Mouse (Mus musculus) C2C12 (cell line): ENCODE results near the gene Zfp764. TPM values are rescaled to one million over a fixed set of nuclear protein-coding genes. Genes with fewer than 3 reads are reported as not detected.

Source experiments
- H3K27me3 ChIP-seq: one replicate; pipeline ENCODE4 v1.6.1; 2011; ENCODE audit not compliant: control insufficient read depth, insufficient read depth, insufficient read length
- H3K36me3 ChIP-seq: one replicate; pipeline ENCODE4 v1.6.1; 2011; ENCODE audit not compliant: control insufficient read depth, insufficient read depth
- H3K4me3 ChIP-seq: one replicate; pipeline ENCODE4 v1.5.1; 2011; ENCODE audit warnings: mild to moderate bottlenecking, control low read depth; ENCODE audit not compliant: poor library complexity, insufficient read depth, severe bottlenecking
- H3K79me2 ChIP-seq: one replicate; pipeline ENCODE4 v1.6.1; 2011; ENCODE audit not compliant: control insufficient read depth, insufficient read depth
- H3K79me3 ChIP-seq: one replicate; pipeline ENCODE4 v1.6.1; 2011; ENCODE audit warnings: low read depth, control low read depth
- H3ac ChIP-seq: one replicate; pipeline ENCODE3; 2011; ENCODE audit warnings: low read depth; ENCODE audit not compliant: control insufficient read depth, insufficient read length
- CEBPB ChIP-seq: IDR thresholded peaks from one replicate; pipeline ENCODE4 v1.6.1; 2011; ENCODE audit warnings: low read depth, mild to moderate bottlenecking, control low read depth, moderate library complexity
- CTCF ChIP-seq: IDR thresholded peaks from one replicate; pipeline ENCODE4 v1.5.1; 2011; ENCODE audit not compliant: control insufficient read depth, insufficient read depth, insufficient read length
- FOSL1 ChIP-seq: IDR thresholded peaks from one replicate; pipeline ENCODE4 v1.8.0; 2011; ENCODE audit warnings: mild to moderate bottlenecking, low read length; ENCODE audit not compliant: poor library complexity, insufficient read depth, severe bottlenecking
- MAX ChIP-seq: IDR thresholded peaks from one replicate; pipeline ENCODE4 v1.6.1; 2011; ENCODE audit warnings: mild to moderate bottlenecking, control low read depth
- MYOD1 ChIP-seq: IDR thresholded peaks from one replicate; pipeline ENCODE4 v1.6.1; 2011; ENCODE audit warnings: low read depth; ENCODE audit not compliant: control insufficient read depth, insufficient read length
- MYOG ChIP-seq: IDR thresholded peaks from one replicate; pipeline ENCODE4 v1.6.1; 2011; ENCODE audit not compliant: control insufficient read depth, insufficient read length; ENCODE audit errors: extremely low read depth
- USF1 ChIP-seq: IDR thresholded peaks from one replicate; pipeline ENCODE4 v1.6.1; 2011; ENCODE audit warnings: low read depth, mild to moderate bottlenecking, control low read depth, moderate library complexity
- polyA plus RNA-seq: library from polyadenylated mRNA; unstranded; fragments of >200 nt; fragmentation: generic; extraction: Trizol; gene quantifications from one replicate; pipeline ENCODE4 v1.2.1, GENCODE M21; 2012; ENCODE audit warnings: missing spikeins

Zfp764 gene
- polyA plus RNA-seq, 1 experiment = 1.9 TPM

- Histone ChIP-seq H3ac (no peak overlapping the region), H3K27me3 (no peaks in the 10 kb centered on the region), H3K4me3 (no peak overlapping the region), H3K79me2 (peaks cover 17% of the 10 kb centered on the region), H3K79me3 (peaks cover 4% of the 10 kb centered on the region), H3K36me3 (peaks cover 13% of the 10 kb centered on the region)
- TF ChIP-seq CEBPB (no peak), CTCF (no peak), MYOG (no peak), FOSL1 (no peak), USF1 (no peak), MAX (no peak), MYOD1 (no peak)
Measured at GRCm38 (mm10) chr7:127443976-127444375, 37.4 kb upstream of the Zfp764 start.

GRCm38 (mm10) chr7:127437724-127438123, 31.1 kb upstream of the Zfp764 start:
- Histone ChIP-seq H3K27me3 (no peaks in the 10 kb centered on the region), H3K36me3 (no peaks in the 10 kb centered on the region), H3ac (no peak overlapping the region), H3K79me3 (no peaks in the 10 kb centered on the region), H3K79me2 (no peaks in the 10 kb centered on the region), H3K4me3 (no peak overlapping the region)
- TF ChIP-seq MYOG (no peak), MAX (no peak), MYOD1 (no peak)

DNA sequence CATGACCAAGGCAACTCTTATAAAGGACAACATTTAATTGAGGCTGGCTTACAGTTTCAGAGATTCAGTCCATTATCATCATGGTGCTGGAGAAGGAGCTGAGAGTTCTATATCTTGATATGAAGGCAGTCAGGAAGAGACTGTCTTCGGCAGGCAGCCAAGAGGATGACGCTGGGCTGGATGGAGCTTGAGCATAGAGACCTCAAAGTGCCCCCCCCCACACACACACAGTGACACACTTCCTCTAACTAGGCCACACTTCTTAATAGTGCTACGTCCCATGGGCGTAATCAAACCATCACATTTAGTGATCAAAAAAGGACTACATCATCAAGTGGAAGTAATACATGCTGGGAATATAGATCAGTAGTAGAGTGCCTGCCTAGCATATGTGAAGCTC, 28.6 kb upstream of the Zfp764 start:
- TF ChIP-seq CEBPB (no peak), MYOD1 (no peak), FOSL1 (no peak), CTCF (no peak), MAX (no peak), USF1 (no peak), MYOG (no peak)
- Histone ChIP-seq H3K4me3 (no peak overlapping the region), H3K79me2 (no peaks in the 10 kb centered on the region), H3K27me3 (no peaks in the 10 kb centered on the region), H3ac (no peak overlapping the region), H3K79me3 (no peaks in the 10 kb centered on the region), H3K36me3 (no peaks in the 10 kb centered on the region)

DNA sequence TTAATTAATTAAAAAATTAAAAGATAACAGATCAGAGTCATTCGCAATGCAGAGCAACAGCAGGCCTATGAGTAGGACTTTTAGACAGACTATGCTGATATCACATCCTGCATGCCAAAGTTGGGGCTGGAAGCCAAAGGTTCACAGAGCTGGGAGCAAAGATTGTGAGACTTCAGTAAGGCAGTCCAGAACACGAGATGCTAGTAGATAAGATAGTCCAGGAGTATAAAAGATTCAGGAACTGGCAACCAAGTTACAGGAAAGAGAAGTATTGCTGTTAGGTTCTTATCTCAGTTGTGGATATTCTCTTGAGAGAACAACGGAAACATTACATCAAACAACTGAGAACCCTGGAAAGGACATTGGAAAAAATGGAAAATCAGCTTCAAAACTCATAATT, 19.7 kb upstream of the Zfp764 start:
- no peaks in the 10 kb centered on the region for H3K79me3 ChIP-seq
- no peak overlapping the region for H3ac ChIP-seq
- no peaks in the 10 kb centered on the region for H3K36me3 ChIP-seq
- no peaks in the 10 kb centered on the region for H3K79me2 ChIP-seq
- H3K4me3 ChIP-seq = no peak overlapping the region
- H3K27me3 ChIP-seq = no peaks in the 10 kb centered on the region
- TF ChIP-seq CEBPB (no peak), MAX (no peak), MYOD1 (no peak), CTCF (no peak), FOSL1 (no peak), USF1 (no peak), MYOG (no peak)

DNA sequence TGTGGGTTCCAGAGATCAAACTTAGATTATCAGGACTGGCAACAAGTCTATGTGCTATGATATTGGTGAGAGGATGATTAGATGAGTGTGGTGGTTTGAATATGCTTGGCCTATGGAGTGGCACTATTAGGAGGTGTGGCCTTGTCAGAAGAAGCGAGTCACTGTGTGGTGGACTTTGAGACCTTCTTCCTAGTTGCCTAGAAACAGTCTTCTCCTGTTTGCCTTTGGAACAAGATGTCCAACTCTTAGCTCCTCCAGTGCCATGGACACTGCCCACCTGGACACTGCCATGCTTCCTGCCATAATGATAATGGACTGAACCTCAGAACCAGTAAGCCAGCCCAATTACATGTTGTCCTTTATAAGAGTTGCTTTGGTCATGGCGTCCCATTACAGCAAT, 19.3 kb upstream of the Zfp764 start:
- Histone ChIP-seq H3K27me3 (no peaks in the 10 kb centered on the region), H3K79me3 (no peaks in the 10 kb centered on the region), H3K36me3 (no peaks in the 10 kb centered on the region), H3K4me3 (no peak overlapping the region), H3K79me2 (no peaks in the 10 kb centered on the region), H3ac (no peak overlapping the region)
- TF ChIP-seq MYOD1 (no peak), CEBPB (no peak), FOSL1 (no peak), USF1 (no peak), MYOG (no peak), MAX (no peak), CTCF (no peak)

GRCm38 (mm10) chr7:127425291-127425690, 18.7 kb upstream of the Zfp764 start:
- H3K36me3 ChIP-seq = no peaks in the 10 kb centered on the region
- TF ChIP-seq MYOD1 (no peak), MYOG (no peak), FOSL1 (no peak), CTCF (no peak), MAX (no peak), USF1 (no peak)
- no peaks in the 10 kb centered on the region for H3K79me2 ChIP-seq
- H3K27me3 ChIP-seq = no peaks in the 10 kb centered on the region
- no peak overlapping the region for H3K4me3 ChIP-seq
- no peak overlapping the region for H3ac ChIP-seq
- no peaks in the 10 kb centered on the region for H3K79me3 ChIP-seq
